Mouse (Mus musculus) ES-E14 (cell line): ENCODE measurements around the gene Fibp. TPM values are rescaled to one million over a fixed set of nuclear protein-coding genes. Genes with fewer than 3 reads are reported as not detected.
A peak's percentile ranks its signal among the peaks of the same experiment; 100 is the strongest.

Experiments
- DNase-seq: peaks from one replicate; pipeline ENCODE4 v3.0.0-alpha.2; 2013; ENCODE audit warnings: low read depth, low spot score
- H3K27ac ChIP-seq: 2 replicates; pipeline ENCODE4 v1.5.1; 2012; ENCODE audit warnings: low read depth, mild to moderate bottlenecking, low read length, moderate library complexity, mixed read lengths; ENCODE audit not compliant: poor library complexity, insufficient read depth, severe bottlenecking
- H3K36me3 ChIP-seq: 2 replicates; pipeline ENCODE4 v1.6.1; 2012; ENCODE audit warnings: mild to moderate bottlenecking, low read length, moderate library complexity, mixed read lengths; ENCODE audit not compliant: control insufficient read depth, poor library complexity, insufficient read depth, severe bottlenecking
- H3K4me1 ChIP-seq, 2 experiments: fragments of 150-350 bp in 1 of 2; sonication (generic) in 1 of 2; 2 replicates each; pipeline ENCODE4 v1.6.1; 2012; ENCODE audit warnings: low read length in 2 of 2, mild to moderate bottlenecking in 1 of 2, mixed read lengths in 1 of 2; ENCODE audit not compliant: control insufficient read depth in 2 of 2, insufficient read depth in 2 of 2, poor library complexity in 1 of 2
- H3K4me3 ChIP-seq, 2 experiments: fragments of 150-350 bp in 1 of 2; sonication (generic) in 1 of 2; 2 replicates each; pipeline ENCODE4 v1.5.1; 2012; ENCODE audit warnings: low read length in 2 of 2, low read depth in 1 of 2, mild to moderate bottlenecking in 1 of 2, mixed read lengths in 1 of 2; ENCODE audit not compliant: insufficient read depth in 1 of 2, poor library complexity in 1 of 2, severe bottlenecking in 1 of 2
- H3K9ac ChIP-seq: 2 replicates; pipeline ENCODE4 v1.6.1; 2012; ENCODE audit warnings: low read depth, mild to moderate bottlenecking, low read length, mixed read lengths; ENCODE audit not compliant: poor library complexity, insufficient read depth, severe bottlenecking
- H3K9me3 ChIP-seq: fragments of 150-350 bp; sonication (generic); 2 replicates; pipeline ENCODE4 v1.6.1; 2012; ENCODE audit warnings: low read depth, mild to moderate bottlenecking, low read length; ENCODE audit not compliant: control insufficient read depth, insufficient read depth
- CHD2 ChIP-seq: IDR thresholded peaks from 2 replicates; pipeline ENCODE4 v1.6.1; 2014; ENCODE audit warnings: mild to moderate bottlenecking, low read depth, low read length, inconsistent platforms
- HCFC1 ChIP-seq: IDR thresholded peaks from 2 replicates; pipeline ENCODE4 v1.6.1; 2012; ENCODE audit warnings: low read length, inconsistent platforms, borderline replicate concordance; ENCODE audit not compliant: insufficient read depth
- MAFK ChIP-seq: IDR thresholded peaks from 2 replicates; pipeline ENCODE4 v1.6.1; 2014; ENCODE audit warnings: mild to moderate bottlenecking, low read depth, low read length, inconsistent platforms; ENCODE audit not compliant: insufficient read depth
- ZC3H11A ChIP-seq: IDR thresholded peaks from 2 replicates; pipeline ENCODE4 v1.6.1; 2012; ENCODE audit warnings: low read depth, mild to moderate bottlenecking, inconsistent platforms, low read length, borderline replicate concordance
- ZNF384 ChIP-seq: IDR thresholded peaks from 2 replicates; pipeline ENCODE4 v1.6.1; 2012; ENCODE audit warnings: low read depth, low read length, inconsistent platforms
- in situ Hi-C, 2 experiments: fragments of 600-800 bp; cut with MboI; formaldehyde crosslinking; loops; one replicate each; pipeline ENCODE4 v1.15.1; 2025; ENCODE audit warnings: low sequenced_read_pairs in 2 of 2, inconsistent platforms in 1 of 2; ENCODE audit not compliant: unreplicated experiment in 2 of 2
- total RNA-seq: library from RNA; depleted of rRNA; stranded (reverse); fragments of 300-350 nt; gene quantifications from 2 replicates; pipeline ENCODE4 v1.2.3, GENCODE M21; 2012

Fibp gene
- total RNA-seq, 1 experiment: 52.4 TPM

DNA sequence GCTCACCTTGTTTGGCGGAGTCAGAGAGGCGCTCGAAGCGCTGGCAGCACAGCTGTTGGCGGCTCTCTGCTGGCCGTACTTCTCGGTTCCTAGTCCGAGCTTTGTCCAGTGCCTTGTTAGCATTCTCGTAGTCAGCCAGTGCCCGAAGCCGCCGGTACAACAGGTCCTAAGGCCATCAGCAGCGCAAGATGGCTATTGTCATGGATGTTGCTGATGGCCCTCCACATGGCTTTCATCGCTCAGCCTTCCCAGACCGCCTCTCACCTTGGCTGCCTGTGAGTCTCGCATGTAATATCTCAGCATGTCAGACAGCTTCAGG is 35.6 kb downstream of the Fibp start:
- peaks cover 37% of the 10 kb centered on the region for H3K36me3 ChIP-seq
- no peak for DNase-seq
- in situ Hi-C loops: no loop called here
- peaks cover 2 to 21% of the 10 kb centered on the region in 2 experiments; a peak in 3 of 4 replicates for H3K4me1 ChIP-seq
- H3K4me3 ChIP-seq: no peak overlapping the region
- no peak overlapping the region for H3K27ac ChIP-seq
- no peak overlapping the region for H3K9ac ChIP-seq
- H3K9me3 ChIP-seq: no peaks in the 10 kb centered on the region
- TF ChIP-seq HCFC1: no peak
- TF ChIP-seq ZC3H11A: no peak
- no peak for TF ChIP-seq MAFK
- TF ChIP-seq ZNF384: no peak

DNA sequence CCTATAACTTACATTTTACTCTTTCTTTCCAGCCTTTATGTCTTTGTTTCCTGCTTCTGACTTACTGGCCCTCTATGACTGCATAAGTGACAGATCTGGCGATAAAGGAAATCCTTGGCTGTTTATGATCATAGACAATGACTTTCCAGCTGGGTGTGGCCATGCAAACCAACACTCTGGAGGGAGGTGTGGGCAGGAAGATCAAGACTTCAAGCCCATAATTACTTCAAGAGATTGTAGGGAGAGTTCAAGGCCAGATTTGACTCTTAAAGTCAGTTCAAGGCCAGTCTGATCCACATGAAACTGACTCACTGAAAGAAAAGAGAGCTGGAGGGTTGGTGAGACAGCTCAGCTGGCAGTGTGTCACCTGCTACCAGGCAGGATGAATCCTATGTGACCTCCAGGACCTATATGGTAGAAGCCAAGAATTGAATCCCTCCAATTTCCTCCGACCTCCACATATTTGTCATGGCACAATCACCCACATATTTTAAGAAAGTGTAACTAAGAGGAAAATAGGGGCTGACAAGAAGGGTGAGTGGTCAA is 40.0 kb downstream of the Fibp start:
- in situ Hi-C loops: no loop called here
- DNase-seq: no peak
- Histone ChIP-seq H3K9me3 (no peaks in the 10 kb centered on the region), H3K9ac (no peak overlapping the region), H3K4me3 (no peak overlapping the region), H3K27ac (no peak overlapping the region), H3K36me3 (peaks cover 13% of the 10 kb centered on the region; the same call in 1 of the 2 replicates), H3K4me1 (peaks cover 0 to 9% of the 10 kb centered on the region in 2 experiments; a peak in 1 of 4 replicates)
- TF ChIP-seq ZNF384: no peak
- no peak for TF ChIP-seq ZC3H11A
- TF ChIP-seq HCFC1: no peak
- TF ChIP-seq MAFK: no peak
- no peak for TF ChIP-seq CHD2

DNA sequence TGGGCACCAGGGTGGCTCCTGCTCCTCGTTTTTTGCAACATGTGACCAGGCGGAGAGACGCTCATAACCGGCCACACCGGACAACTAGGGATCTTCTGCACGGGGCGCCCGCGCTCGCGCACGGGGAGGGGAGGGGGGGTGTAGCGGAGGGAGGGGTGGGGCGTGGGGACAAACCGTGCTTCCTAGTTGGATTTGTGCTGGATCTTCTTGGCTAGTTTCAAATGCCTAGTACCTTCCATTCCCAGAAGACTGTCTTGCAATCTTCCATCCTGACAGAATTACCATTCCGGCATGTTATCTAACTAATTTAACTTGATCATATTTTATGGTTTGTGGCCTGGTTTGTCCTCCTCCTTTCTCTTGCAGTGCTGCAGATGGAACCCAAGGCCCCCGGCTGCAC is 43.3 kb downstream of the Fibp start, which contains the start of gene 1700020D05Rik:
Gene 1700020D05Rik, minus strand, starts transcription at position 101 of the 400 bp plus-strand sequence.
- DNase-seq: no peak

DNA sequence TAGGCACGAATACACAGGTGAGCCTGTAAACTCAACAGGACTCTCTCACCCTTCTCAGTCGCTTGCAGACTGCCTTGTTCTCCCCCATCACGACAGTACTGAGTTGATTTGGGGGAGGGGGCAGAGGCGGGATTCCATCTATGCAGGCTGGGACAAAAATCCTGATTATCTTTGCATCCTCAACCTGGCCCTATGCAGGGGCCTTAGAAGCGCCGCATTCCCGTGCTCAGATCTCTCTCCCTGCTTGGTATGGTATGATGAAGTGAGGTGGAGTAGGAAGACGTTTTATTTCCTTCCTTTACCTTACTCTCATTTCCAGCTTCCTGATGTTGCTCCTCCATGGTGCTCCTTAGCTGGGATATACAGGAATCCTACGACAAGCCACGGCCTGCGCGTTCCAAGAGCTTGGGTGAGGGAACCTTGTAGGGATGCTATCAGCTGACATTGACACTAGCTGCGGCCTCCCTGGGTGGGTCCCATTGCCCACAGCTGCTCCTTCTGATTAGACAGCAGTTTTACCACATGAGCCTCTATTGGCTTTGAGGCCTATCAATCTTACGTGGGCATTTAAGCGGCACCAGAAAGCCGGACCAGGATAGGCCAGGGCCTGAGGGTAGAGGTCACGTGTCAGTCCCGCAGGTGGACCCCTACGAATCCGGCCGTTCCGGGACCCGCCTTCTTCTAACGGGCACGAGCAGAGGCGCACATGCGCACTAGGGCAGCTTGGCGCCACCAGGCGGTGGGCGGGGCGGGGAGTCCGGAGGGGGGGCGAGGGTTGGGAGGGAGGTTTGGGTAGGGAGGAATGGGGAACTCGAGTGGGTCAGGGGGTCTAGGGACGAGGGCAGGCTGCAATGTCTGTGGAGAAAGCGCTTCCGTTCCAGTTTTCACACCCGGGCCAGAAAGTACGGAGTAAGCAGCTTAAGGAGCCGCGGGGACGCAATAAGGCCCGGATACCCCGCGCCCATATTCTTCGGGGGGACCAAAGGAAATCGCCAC is 49.9 kb downstream of the Fibp start, which contains the start of gene Snx32:
Gene Snx32, minus strand, starts transcription at position 508 of the 996 bp plus-strand sequence.
- Histone ChIP-seq H3K9me3 (no peaks in the 10 kb centered on the region), H3K4me1 (peaks cover 1 to 5% of the 10 kb centered on the region in 2 experiments; a peak in 1 of 4 replicates), H3K4me3 (peak within 1 kb of the TSS; percentile 72 to 74), H3K27ac (no peak within 1 kb of the TSS), H3K36me3 (no peaks in the 10 kb centered on the region), H3K9ac (peak within 1 kb of the TSS; percentile 79)
- TF ChIP-seq CHD2 (peak; percentile 93), ZNF384 (no peak), MAFK (peak; percentile 79)
- peak; percentile 97 for DNase-seq
- in situ Hi-C loops: no loop called here

More for the DNA sequence above, 43.3 kb downstream of the Fibp start, which contains the start of gene 1700020D05Rik:
- TF ChIP-seq MAFK (no peak), ZNF384 (no peak), ZC3H11A (no peak), HCFC1 (no peak), CHD2 (no peak)
- Histone ChIP-seq H3K4me3 (peak within 1 kb of the TSS; percentile 39 to 50), H3K27ac (no peak within 1 kb of the TSS), H3K9ac (0 out of 2 replicates have a peak within 1 kb of the TSS, but pooled peaks have one; percentile 2), H3K4me1 (peaks cover 0 to 2% of the 10 kb centered on the region in 2 experiments; a peak in 1 of 4 replicates), H3K9me3 (no peaks in the 10 kb centered on the region), H3K36me3 (no peaks in the 10 kb centered on the region)
- in situ Hi-C loops: no loop called here
